8 mouse cellular contexts compared by ENCODE assay signal in the genomic region with DNA sequence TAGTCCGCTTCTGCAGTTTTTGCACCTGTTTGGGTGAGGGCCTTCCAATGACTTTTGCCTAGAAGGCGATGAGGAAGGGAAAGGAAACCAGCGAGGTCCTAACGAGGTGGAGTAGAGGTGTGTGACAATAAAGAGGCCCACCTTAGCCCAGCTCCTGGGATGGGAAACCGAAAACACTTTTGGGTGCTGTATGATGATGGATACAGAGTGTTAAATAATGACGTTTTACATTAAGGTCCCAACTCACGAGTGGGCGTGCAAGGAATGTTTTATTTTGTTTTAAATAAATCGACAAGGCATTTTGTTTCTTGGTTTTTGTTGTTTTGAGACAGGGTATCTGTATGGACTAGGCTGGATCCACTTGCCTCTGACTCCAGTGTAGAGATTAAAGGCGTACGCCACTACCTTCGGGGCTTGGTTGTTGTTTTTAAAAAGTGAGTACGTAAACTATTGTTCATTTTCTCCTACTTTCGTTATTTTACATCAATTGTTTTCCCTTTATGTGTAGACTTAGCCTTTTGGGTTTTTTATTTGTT. TPM values are rescaled to one million over a fixed set of nuclear protein-coding genes. Genes with fewer than 3 reads are reported as not detected.
DNase-seq lines count a peak whose midpoint lies in the region; ATAC-seq lines count a peak whose summit lies in the region.

No protein-coding gene starts in this region.

- H3K36me3 ChIP-seq in heart, embryonic 15.5 days: no peaks in the 10 kb centered on the region
- no peaks in the 10 kb centered on the region for H3K36me3 ChIP-seq in hindbrain, embryonic 13.5 days
- H3K36me3 ChIP-seq in midbrain, embryonic 11.5 days (ENCODE audit: control insufficient read depth, insufficient read depth, low read length): no peaks in the 10 kb centered on the region

- WGBS in heart, embryonic 15.5 days: 43% methylated on average over 14 of the region's 14 CpGs
- WGBS in hindbrain, embryonic 13.5 days: 49% methylated on average over 14 of the region's 14 CpGs
- 49% methylated on average over 14 of the region's 14 CpGs for WGBS in midbrain, embryonic 11.5 days

- H3K4me1 ChIP-seq in heart, embryonic 15.5 days (replicated peaks): peaks cover 10% of the 10 kb centered on the region
- H3K4me1 ChIP-seq in hindbrain, embryonic 13.5 days (replicated peaks): peaks cover 11% of the 10 kb centered on the region
- peaks cover 3% of the 10 kb centered on the region; the same call in 1 of the 2 replicates for H3K4me1 ChIP-seq in midbrain, embryonic 11.5 days (ENCODE audit: control insufficient read depth, insufficient read depth, low read length)

- DNase-seq in heart, adult 11 months: no peak
- no peak for DNase-seq in midbrain, embryonic 11.5 days (ENCODE audit: low spot score, missing footprints)
- no peak for DNase-seq in adrenal gland, adult 18-20 months (ENCODE audit: low spot score in 2 of 2)
- DNase-seq in cerebellum, postnatal 10 days: no peak

- peak overlapping the region; percentile 90 for H3K4me3 ChIP-seq in heart, embryonic 15.5 days
- H3K4me3 ChIP-seq in hindbrain, embryonic 13.5 days: peak overlapping the region; percentile 50
- H3K4me3 ChIP-seq in midbrain, embryonic 11.5 days (ENCODE audit: low read depth, low read length): peak overlapping the region; percentile 54

- H3K27ac ChIP-seq in heart, embryonic 15.5 days: peak overlapping the region; percentile 96; the same call in 1 of the 2 replicates
- peak overlapping the region; percentile 87; the same call in 1 of the 2 replicates for H3K27ac ChIP-seq in hindbrain, embryonic 13.5 days
- H3K27ac ChIP-seq in midbrain, embryonic 11.5 days (ENCODE audit: low read depth, low read length): no peak overlapping the region

- no peaks in the 10 kb centered on the region for H3K27me3 ChIP-seq in heart, embryonic 15.5 days
- H3K27me3 ChIP-seq in hindbrain, embryonic 13.5 days: no peaks in the 10 kb centered on the region
- no peaks in the 10 kb centered on the region for H3K27me3 ChIP-seq in midbrain, embryonic 11.5 days (ENCODE audit: control insufficient read depth, insufficient read depth, low read length)

- H3K9ac ChIP-seq in heart, embryonic 15.5 days: peak overlapping the region; percentile 74; the same call in 1 of the 2 replicates
- H3K9ac ChIP-seq in hindbrain, embryonic 13.5 days: peak overlapping the region; percentile 71; the same call in 1 of the 2 replicates
- peak overlapping the region; percentile 65 for H3K9ac ChIP-seq in midbrain, embryonic 11.5 days (ENCODE audit: low read length)

- H3K9me3 ChIP-seq in heart, embryonic 15.5 days (replicated peaks): no peaks in the 10 kb centered on the region
- no peaks in the 10 kb centered on the region for H3K9me3 ChIP-seq in hindbrain, embryonic 13.5 days
- no peaks in the 10 kb centered on the region for H3K9me3 ChIP-seq in midbrain, embryonic 11.5 days (ENCODE audit: control insufficient read depth, low read length)

- peak overlapping the region; percentile 83 for H3K4me2 ChIP-seq in heart, embryonic 15.5 days
- peak overlapping the region; percentile 80 for H3K4me2 ChIP-seq in hindbrain, embryonic 13.5 days
- H3K4me2 ChIP-seq in midbrain, embryonic 11.5 days: peak overlapping the region; percentile 67

- 0 out of 2 replicates have a peak, but pooled peaks have one; percentile 1 for ATAC-seq in heart, embryonic 15.5 days (replicated peaks; ENCODE audit: insufficient number of reproducible peaks, insufficient read depth, low FRiP score, low read depth)
- peak; percentile 0 for ATAC-seq in activated CD4-positive, CD25-positive, alpha-beta regulatory T cell, adult 4 months
- ATAC-seq in hindbrain, embryonic 13.5 days (ENCODE audit: low FRiP score): peak; percentile 59; the same call in 1 of the 2 replicates
- ATAC-seq in midbrain, embryonic 11.5 days (ENCODE audit: low FRiP score): peak; percentile 54
- no peak for ATAC-seq in CD4-positive, CD25-positive, alpha-beta regulatory T cell, adult 4 months

RNA-seq across cellular contexts. Expression of a gene that starts 0.3 kb away (rescaled TPM):
- 54.6 and 63.0 TPM in 2 replicates for polyA plus RNA-seq in heart, embryonic 15.5 days (2015; fragmentation: Nextera tagmentation; extraction: Ambion mirVana)
- 10 to 100 TPM; 84.9 to 98.4 TPM for polyA plus RNA-seq in activated CD4-positive, CD25-positive, alpha-beta regulatory T cell, adult 4 months (2017; shearing (Covaris generic))
- 78.0 and 80.1 TPM in 2 replicates for polyA plus RNA-seq in hindbrain, embryonic 13.5 days (2015; fragmentation: Nextera tagmentation; extraction: Ambion mirVana)
- polyA plus RNA-seq in midbrain, embryonic 11.5 days (2014; fragmentation: Nextera tagmentation; extraction: Ambion mirVana): 96.8 and 98.0 TPM in 2 replicates
- total RNA-seq in adrenal gland, adult 18-20 months (2021): 10 to 100 TPM; 19.4 to 20.6 TPM
- polyA plus RNA-seq in CD4-positive, CD25-positive, alpha-beta regulatory T cell, adult 4 months (2017; shearing (Covaris generic)): 10 to 100 TPM; 70.6 to 90.4 TPM

RNA-seq across cellular contexts. Expression of a gene that starts 23.8 kb away (rescaled TPM):
- polyA plus RNA-seq in heart, embryonic 15.5 days (2015; fragmentation: Nextera tagmentation; extraction: Ambion mirVana): 89.5 and 96.8 TPM in 2 replicates
- 10 to 100 TPM; 78.4 to 78.9 TPM for polyA plus RNA-seq in activated CD4-positive, CD25-positive, alpha-beta regulatory T cell, adult 4 months (2017; shearing (Covaris generic))
- polyA plus RNA-seq in hindbrain, embryonic 13.5 days (2015; fragmentation: Nextera tagmentation; extraction: Ambion mirVana): 67.9 and 70.4 TPM in 2 replicates
- 95.7 and 96.9 TPM in 2 replicates for polyA plus RNA-seq in midbrain, embryonic 11.5 days (2014; fragmentation: Nextera tagmentation; extraction: Ambion mirVana)
- 100 to 1,000 TPM; 143 to 160 TPM for total RNA-seq in adrenal gland, adult 18-20 months (2021)
- 100 to 1,000 TPM in 1 of 2 experiments, 10 to 100 TPM in 1; 90.5 to 119 TPM for polyA plus RNA-seq in CD4-positive, CD25-positive, alpha-beta regulatory T cell, adult 4 months (2017; shearing (Covaris generic))

RNA-seq across cellular contexts. Expression of a gene that starts 23.9 kb away (rescaled TPM):
- 7.6 and 9.8 TPM in 2 replicates for polyA plus RNA-seq in heart, embryonic 15.5 days (2015; fragmentation: Nextera tagmentation; extraction: Ambion mirVana)
- 1 to 10 TPM; 5.5 to 6.4 TPM for polyA plus RNA-seq in activated CD4-positive, CD25-positive, alpha-beta regulatory T cell, adult 4 months (2017; shearing (Covaris generic))
- polyA plus RNA-seq in hindbrain, embryonic 13.5 days (2015; fragmentation: Nextera tagmentation; extraction: Ambion mirVana): 6.4 and 7.4 TPM in 2 replicates
- 14.1 and 14.6 TPM in 2 replicates for polyA plus RNA-seq in midbrain, embryonic 11.5 days (2014; fragmentation: Nextera tagmentation; extraction: Ambion mirVana)
- 1 to 10 TPM; 4.5 to 5.1 TPM for total RNA-seq in adrenal gland, adult 18-20 months (2021)
- polyA plus RNA-seq in CD4-positive, CD25-positive, alpha-beta regulatory T cell, adult 4 months (2017; shearing (Covaris generic)): 1 to 10 TPM; 4.1 to 7.2 TPM

RNA-seq across cellular contexts. Expression of a gene that starts 34.7 kb away (rescaled TPM):
- 65.8 and 67.0 TPM in 2 replicates for polyA plus RNA-seq in heart, embryonic 15.5 days (2015; fragmentation: Nextera tagmentation; extraction: Ambion mirVana)
- 10 to 100 TPM; 22.8 to 24.7 TPM for polyA plus RNA-seq in activated CD4-positive, CD25-positive, alpha-beta regulatory T cell, adult 4 months (2017; shearing (Covaris generic))
- 46.8 and 52.4 TPM in 2 replicates for polyA plus RNA-seq in hindbrain, embryonic 13.5 days (2015; fragmentation: Nextera tagmentation; extraction: Ambion mirVana)
- 29.9 and 31.5 TPM in 2 replicates for polyA plus RNA-seq in midbrain, embryonic 11.5 days (2014; fragmentation: Nextera tagmentation; extraction: Ambion mirVana)
- 10 to 100 TPM; 51.2 to 70.5 TPM for total RNA-seq in adrenal gland, adult 18-20 months (2021)
- 10 to 100 TPM; 26.3 to 55.3 TPM for polyA plus RNA-seq in CD4-positive, CD25-positive, alpha-beta regulatory T cell, adult 4 months (2017; shearing (Covaris generic))

RNA-seq across cellular contexts. Expression of a gene that starts 57.1 kb away (rescaled TPM):
- polyA plus RNA-seq in heart, embryonic 15.5 days (2015; fragmentation: Nextera tagmentation; extraction: Ambion mirVana): 22.3 and 23.0 TPM in 2 replicates
- 10 to 100 TPM; 12.0 to 21.5 TPM for polyA plus RNA-seq in activated CD4-positive, CD25-positive, alpha-beta regulatory T cell, adult 4 months (2017; shearing (Covaris generic))
- 9.8 and 11.1 TPM in 2 replicates for polyA plus RNA-seq in hindbrain, embryonic 13.5 days (2015; fragmentation: Nextera tagmentation; extraction: Ambion mirVana)
- 10.7 and 11.0 TPM in 2 replicates for polyA plus RNA-seq in midbrain, embryonic 11.5 days (2014; fragmentation: Nextera tagmentation; extraction: Ambion mirVana)
- 10 to 100 TPM; 19.1 to 26.3 TPM for total RNA-seq in adrenal gland, adult 18-20 months (2021)
- 10 to 100 TPM; 16.8 to 22.5 TPM for polyA plus RNA-seq in CD4-positive, CD25-positive, alpha-beta regulatory T cell, adult 4 months (2017; shearing (Covaris generic))
